Mouse (Mus musculus) CD4-positive, CD25-positive, alpha-beta regulatory T cell, adult 4 months (primary cell): ENCODE data around the gene Glp2r. TPM values are rescaled to one million over a fixed set of nuclear protein-coding genes. Genes with fewer than 3 reads are reported as not detected.

ENCODE experiments used
- ATAC-seq: one replicate; pipeline ENCODE4 v1.8.0; 2017
- polyA plus RNA-seq, 2 experiments: library from polyadenylated mRNA; unstranded; fragments of 100-300 nt; shearing (Covaris generic); gene quantifications; one replicate each; pipeline ENCODE4 v1.2.1; 2017

Gene Glp2r
- polyA plus RNA-seq, 2 experiments from 2014 or later = not detected

GRCm38 (mm10) chr11:67727095-67727494 lies 43.9 kb downstream of the Glp2r start:
- no peak for ATAC-seq

DNA sequence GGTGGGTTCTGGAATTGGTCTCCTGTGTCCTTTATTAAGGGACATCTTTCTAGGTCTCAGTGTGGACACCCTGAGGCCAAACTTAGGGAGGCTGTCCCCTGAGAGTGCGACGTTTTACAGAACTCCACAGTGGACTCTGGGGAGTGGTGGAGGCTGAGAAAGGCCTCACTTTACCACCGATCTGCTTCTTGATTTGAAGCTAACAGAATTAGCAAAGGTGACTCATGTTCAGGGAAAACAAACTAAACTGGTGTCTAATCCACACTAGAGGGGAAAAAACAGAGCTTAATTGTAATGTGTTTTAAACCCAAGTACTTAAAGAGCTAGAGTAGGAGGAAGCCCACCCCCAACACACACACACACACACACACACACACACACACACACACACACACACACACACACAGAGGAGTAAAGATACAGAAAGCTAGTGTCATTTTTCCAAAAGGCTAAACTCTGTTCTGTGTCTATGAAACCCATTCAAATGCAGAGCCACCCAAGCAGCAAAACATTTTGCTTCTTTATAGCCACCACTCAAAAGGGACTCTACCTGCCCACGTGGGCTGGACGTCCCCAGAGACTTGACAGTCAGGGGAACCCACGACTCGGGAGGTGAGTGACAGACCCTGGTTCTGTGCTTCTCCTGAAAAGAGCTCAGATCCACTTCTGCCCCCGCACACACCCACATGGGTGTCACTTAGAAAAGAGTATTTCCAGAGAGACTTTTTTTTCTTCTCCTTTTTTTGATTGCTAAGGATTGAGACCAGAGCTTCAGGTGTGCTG lies 47.5 kb downstream of the Glp2r start:
- no peak for ATAC-seq

DNA sequence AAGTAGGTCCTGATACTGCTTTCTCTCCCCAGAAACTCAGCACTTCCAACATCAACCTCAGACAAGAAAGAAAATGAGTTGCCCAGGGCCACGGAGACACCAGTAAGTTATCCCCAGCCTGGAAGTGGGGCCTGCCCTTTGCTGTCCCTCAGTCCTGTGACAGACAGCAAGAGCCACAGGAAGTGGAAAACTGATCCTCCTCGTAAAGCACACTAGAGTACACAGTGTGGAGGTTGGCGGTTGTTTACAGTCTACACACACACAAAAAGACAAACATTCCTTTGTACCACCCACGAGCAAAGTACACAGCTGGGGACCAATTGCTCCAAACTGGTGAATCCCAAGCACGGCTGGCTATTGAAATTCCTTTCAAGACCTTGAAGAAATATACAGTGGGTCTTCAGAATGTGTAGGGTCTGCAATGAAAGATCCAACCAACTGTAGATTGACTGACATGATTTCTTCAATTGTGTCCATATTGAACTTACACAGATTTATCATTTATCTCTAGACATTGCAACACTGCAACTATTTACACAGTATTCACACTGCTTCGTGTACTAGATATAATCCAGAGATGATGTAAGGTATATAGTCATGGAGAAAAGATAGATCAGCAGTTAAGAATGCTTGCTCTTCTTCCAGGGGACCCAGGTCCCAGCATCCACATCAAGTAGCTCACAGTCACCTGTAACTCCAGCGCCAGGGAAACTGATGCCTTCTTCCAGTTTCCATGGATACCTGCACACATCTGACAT lies 48.4 kb downstream of the Glp2r start:
- ATAC-seq = no peak

DNA sequence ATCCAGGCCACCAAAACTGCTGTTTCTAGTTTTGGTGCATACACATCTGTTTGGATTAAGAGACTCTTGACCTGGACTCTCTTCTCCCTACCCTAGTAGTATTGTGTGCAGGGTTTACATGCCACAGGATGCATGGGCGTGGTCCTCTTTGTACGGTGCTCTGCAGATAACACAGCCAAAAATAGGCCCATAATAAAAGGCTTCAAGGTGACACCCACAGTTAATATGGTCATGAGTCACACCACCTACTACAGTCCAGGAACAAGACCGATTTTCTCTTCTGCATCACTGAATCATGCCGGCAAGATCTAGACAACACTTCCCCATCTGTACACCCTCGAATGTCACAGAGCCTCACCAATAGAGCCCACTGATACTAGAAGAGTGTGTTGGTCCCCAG lies 49.5 kb downstream of the Glp2r start:
- no peak for ATAC-seq

- ATAC-seq = no peak
Measured at GRCm38 (mm10) chr11:67715382-67715781, 55.6 kb downstream of the Glp2r start.

GRCm38 (mm10) chr11:67712976-67713375 lies 58.0 kb downstream of the Glp2r start:
- no peak for ATAC-seq

- no peak for ATAC-seq
Measured at GRCm38 (mm10) chr11:67694703-67695376, 76.1 kb downstream of the Glp2r start, which contains the start of gene Rcvrn. Gene Rcvrn (plus strand): TSS chr11:67695326.

DNA sequence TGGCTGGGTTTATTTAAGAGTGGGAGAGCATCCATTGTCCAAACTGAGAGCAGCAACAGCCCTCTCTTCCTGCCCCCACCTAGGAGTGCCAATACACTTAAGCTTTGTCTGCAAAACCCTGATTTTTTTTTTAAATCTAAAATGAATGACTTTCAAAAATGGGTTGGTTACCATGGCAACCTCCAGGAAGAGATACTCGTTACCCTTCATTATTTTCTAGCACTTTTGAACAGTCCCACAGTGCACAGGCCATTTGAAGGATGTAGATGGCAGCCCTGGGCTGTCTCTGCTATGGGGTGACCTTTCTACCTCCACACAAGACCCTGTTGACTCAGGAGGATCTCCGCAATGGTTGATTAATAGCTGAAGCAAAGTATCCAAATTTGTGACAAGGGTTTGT lies 84.8 kb downstream of the Glp2r start:
- ATAC-seq = no peak

- no peak for ATAC-seq
Measured at GRCm38 (mm10) chr11:67681871-67682270, 89.1 kb downstream of the Glp2r start.

- ATAC-seq = no peak
Measured at GRCm38 (mm10) chr11:67679930-67680329, 91.0 kb downstream of the Glp2r start.

DNA sequence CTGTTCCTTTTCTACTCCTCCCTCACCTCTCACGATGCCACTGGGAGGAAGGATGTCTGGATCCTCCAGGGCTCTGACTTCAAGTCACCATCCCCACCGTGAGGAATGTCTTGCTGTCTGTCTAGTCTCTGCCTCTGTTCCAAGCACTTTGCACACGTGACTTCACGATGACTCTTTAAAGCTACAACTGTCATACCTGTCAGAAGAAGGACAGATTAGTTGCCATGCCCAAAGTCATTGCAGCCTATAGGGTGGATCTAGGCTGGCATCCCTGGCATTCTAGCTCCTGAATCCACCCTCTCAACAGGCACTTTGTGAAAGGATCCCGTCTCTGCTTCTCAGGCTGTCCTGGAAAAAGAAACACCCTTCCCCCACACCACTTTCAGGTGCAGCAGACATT lies 91.7 kb downstream of the Glp2r start:
- ATAC-seq = no peak

GRCm38 (mm10) chr11:67675562-67676540 lies 95.1 kb downstream of the Glp2r start:
- ATAC-seq = no peak

GRCm38 (mm10) chr11:67672140-67672539 lies 98.8 kb downstream of the Glp2r start:
- no peak for ATAC-seq

GRCm38 (mm10) chr11:67670031-67670430 lies 100.9 kb downstream of the Glp2r start:
- ATAC-seq = no peak

- ATAC-seq = no peak
Measured at GRCm38 (mm10) chr11:67668460-67669007, 102.4 kb downstream of the Glp2r start.

DNA sequence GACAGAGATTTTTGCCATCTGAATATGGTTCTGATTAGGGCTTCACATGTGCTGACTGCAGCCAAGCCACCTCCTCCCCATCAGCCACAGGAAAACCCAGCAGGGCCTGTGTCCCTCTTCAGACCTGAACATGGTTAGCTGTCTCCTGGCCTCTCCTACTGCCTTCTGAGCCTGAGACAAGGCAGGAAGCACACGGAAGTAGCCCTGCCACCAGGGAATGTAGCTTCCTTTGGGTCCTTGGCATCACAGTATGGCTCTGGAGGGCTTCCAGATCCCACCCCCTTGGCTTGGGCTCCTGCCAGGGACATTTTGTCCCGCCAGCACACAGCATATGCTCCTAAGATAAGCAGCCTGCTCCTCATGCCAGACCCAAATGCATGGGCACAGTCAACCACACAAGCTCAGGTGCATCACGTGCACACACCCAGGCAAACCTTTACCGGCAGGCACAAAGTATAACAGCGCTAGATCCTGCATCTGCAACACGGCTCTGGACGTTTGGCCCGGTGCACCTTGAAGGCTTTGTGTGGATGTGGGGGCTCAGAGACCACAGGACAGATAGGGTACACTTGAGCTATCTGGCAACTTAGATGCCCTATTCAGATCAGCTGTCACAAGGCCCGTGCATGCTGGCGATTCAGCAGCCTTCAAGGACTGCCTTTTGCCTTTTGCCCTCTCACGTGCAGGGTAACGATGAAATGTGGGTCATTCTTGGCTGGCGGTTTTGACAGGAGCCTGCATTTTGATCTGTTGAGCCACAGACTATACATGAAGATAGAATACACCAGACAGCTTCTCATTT lies 103.2 kb downstream of the Glp2r start:
- ATAC-seq = no peak

- no peak for ATAC-seq
Measured at GRCm38 (mm10) chr11:67666129-67666528, 104.8 kb downstream of the Glp2r start.

- no peak for ATAC-seq
Measured at GRCm38 (mm10) chr11:67664918-67665317, 106.0 kb downstream of the Glp2r start.

DNA sequence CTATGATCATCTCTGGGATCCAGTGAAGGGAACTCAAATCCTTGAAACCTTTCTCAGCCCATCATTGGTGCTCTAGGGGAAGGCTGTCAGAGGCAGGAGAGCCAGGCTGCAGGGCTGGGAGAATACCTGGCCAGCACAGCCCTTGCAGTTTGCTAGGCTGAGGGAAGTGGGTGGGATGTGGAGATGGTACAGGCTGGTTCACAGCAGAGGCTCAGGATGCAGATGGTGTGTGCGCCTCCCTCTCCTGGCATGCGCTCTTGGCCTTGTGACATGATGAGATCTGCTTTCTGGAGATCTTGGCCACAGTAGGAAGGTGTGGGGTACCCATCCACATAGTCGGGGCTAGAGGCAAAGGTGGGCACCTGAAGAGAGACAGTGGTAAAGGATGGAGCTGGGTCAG lies 106.7 kb downstream of the Glp2r start:
- no peak for ATAC-seq

- ATAC-seq = no peak
Measured at GRCm38 (mm10) chr11:67663437-67663836, 107.5 kb downstream of the Glp2r start.

DNA sequence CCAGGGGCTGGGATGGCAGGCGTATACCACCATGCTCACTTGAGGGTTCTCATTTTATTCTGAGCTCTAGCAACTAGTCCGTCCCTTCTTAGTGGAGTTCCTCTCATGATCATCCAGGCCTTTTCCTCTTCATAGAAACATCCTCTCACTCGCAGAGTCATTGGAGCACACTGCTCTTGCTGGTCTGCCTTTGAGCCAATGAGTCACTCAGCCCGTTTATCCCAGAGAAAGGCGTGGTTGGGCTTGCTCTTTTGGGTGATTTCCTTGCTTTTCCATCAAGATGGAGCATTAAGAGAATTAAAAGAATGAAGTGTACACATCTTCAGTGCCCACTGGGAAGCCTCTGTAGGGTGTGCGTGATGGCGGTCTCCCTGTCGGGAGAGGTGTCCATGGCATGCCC lies 109.5 kb downstream of the Glp2r start:
- no peak for ATAC-seq
